ENCODE assay signal across 9 mouse cellular contexts in the genomic region with DNA sequence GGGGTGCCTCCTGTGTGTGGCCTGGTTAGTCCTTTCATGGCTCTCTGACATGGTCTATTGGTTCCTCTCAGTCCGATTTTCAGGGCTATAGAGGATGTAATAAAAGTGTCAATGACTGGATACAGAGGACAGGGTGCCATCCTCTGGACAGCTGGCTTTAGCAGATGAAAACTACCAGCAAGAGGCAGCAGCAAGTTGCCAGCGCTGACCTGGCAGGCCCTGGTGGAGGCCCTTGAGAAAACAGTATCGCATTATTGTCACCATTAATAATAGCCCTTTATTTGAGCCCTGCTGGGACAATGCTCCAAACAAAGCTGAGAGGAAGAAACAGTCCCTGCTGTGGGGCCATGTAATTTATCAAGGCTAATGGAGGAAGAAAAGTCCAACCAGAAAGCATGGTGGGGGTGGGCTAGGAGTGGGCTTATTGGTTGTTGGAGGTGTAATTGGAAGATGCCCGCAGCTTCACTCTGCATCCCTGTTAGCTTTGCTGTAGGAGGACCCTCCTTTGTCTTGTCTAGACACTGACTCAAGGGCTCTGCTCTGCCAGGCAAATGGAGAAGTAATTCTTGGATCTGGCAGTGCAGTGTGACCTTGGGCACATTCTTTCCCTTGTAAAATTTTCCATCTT.
A peak's percentile ranks its signal among the peaks of the same experiment; 100 is the strongest.
DNase-seq lines count a peak whose midpoint lies in the region; ATAC-seq lines count a peak whose summit lies in the region.
"Had no signal": no experiment of that assay in that cellular context is flagged by ENCODE, and none has a peak within 500 bp of the region (broad histone marks: within the 10 kb centered on the region; RNA-seq: fewer than 3 reads in every experiment).

No protein-coding gene starts in this region.

- no peaks in the 10 kb centered on the region for H3K9me3 ChIP-seq in forebrain, embryonic 16.5 days (ENCODE audit: control insufficient read depth, low read length)

- peak; percentile 22 for DNase-seq in gastrocnemius, postnatal 10 days
- DNase-seq in gastrocnemius, postnatal 36 days, result no peak
- peak; percentile 29 to 35 for DNase-seq in adrenal gland, postnatal 36 days
- DNase-seq in mesoderm, embryonic 11.5 days (ENCODE audit: low read depth, low spot score), result peak; percentile 83
- DNase-seq in spleen, postnatal 36 days (ENCODE audit: low spot score in 2 of 2), result no peak
- no peak for DNase-seq in frontal cortex, postnatal 25 days (ENCODE audit: low spot score in 2 of 2)

- H3K4me3 ChIP-seq in forebrain, embryonic 16.5 days (replicated peaks; ENCODE audit: low read length), result no peak overlapping the region

- peak; percentile 11; the same call in 1 of the 2 replicates for ATAC-seq in forebrain, embryonic 16.5 days
- no peak for ATAC-seq in granulocyte monocyte progenitor cell, adult 5-6 weeks (replicated peaks; ENCODE audit: poor library complexity, severe bottlenecking)
- ATAC-seq: inflammation-experienced regulatory T-cells, adult 6 months had no signal

- H3K9ac ChIP-seq in forebrain, embryonic 16.5 days (replicated peaks; ENCODE audit: low read depth, low read length), result no peak overlapping the region

- peaks cover 5% of the 10 kb centered on the region; the same call in 1 of the 2 replicates for H3K4me1 ChIP-seq in forebrain, embryonic 16.5 days (replicated peaks; ENCODE audit: control insufficient read depth, insufficient read depth, low read length)

- intact Hi-C loops in gastrocnemius, postnatal 36 days (cut with DNase I), result no loop called here

- no peak overlapping the region for H3K27ac ChIP-seq in forebrain, embryonic 16.5 days (ENCODE audit: low read length)

- H3K27me3 ChIP-seq in forebrain, embryonic 16.5 days (replicated peaks; ENCODE audit: control insufficient read depth, insufficient read depth, low read length), result no peaks in the 10 kb centered on the region

- no peaks in the 10 kb centered on the region for H3K36me3 ChIP-seq in forebrain, embryonic 16.5 days (ENCODE audit: control insufficient read depth, insufficient read depth)

- no peak overlapping the region for H3K4me2 ChIP-seq in forebrain, embryonic 16.5 days (ENCODE audit: low read length)

- 17% methylated on average over 4 of the region's 4 CpGs for WGBS in forebrain, embryonic 16.5 days

Comparison
In these comparisons a context has a peak if more than half of its experiments do, and no peak if none do; other contexts are left out.
1. DNase-seq: peak in gastrocnemius, postnatal 10 days (single experiment), adrenal gland, postnatal 36 days (2 of 2) and mesoderm, embryonic 11.5 days (single experiment); none in gastrocnemius, postnatal 36 days (0 of 2), spleen, postnatal 36 days (0 of 2) and frontal cortex, postnatal 25 days (0 of 2).